Mouse (Mus musculus): ENCODE measurements around the gene Tyw1. TPM values are rescaled to one million over a fixed set of nuclear protein-coding genes. Genes with fewer than 3 reads are reported as not detected.

Gene Tyw1
- total RNA-seq (2021) (1 to 10 TPM; 7.0 to 9.8 TPM), polyA plus RNA-seq (2012; rRNA removed) (5.1 and 5.7 TPM in 2 replicates)
- long read RNA-seq, transcript Tyw1-201 (16 exons, 3,044 nt), result major isoform, 13 of 16 reads
- long read RNA-seq, partial matches to known transcripts, result 0 of 16 reads
- long read RNA-seq, other reads (novel, unspliced or antisense), result 3 of 16 reads

GRCm38 (mm10) chr5:130255017-130255720, at the start of gene Tyw1, which contains the start of gene Sbds:
Tyw1 (plus strand) TSS chr5:130255619.
Sbds (minus strand) TSS chr5:130255530.
- Histone ChIP-seq H3K36me3 (ENCODE audit: control insufficient read depth, insufficient read depth, low read length) (peaks cover 7% of the 10 kb centered on the region), H3K4me1 (ENCODE audit: control insufficient read depth, insufficient read depth, low read length) (peaks cover 2% of the 10 kb centered on the region; the same call in 1 of the 2 replicates), H3K79me2 (replicated peaks; ENCODE audit: control insufficient read depth, insufficient read depth, low read length) (no peaks in the 10 kb centered on the region), H3K27me3 (ENCODE audit: control insufficient read depth, insufficient read depth, low read length) (no peaks in the 10 kb centered on the region), H3K27ac (peak within 1 kb of the TSS; percentile 95), H3K4me3 (peak within 1 kb of the TSS; percentile 74), H3K9ac (ENCODE audit: low read depth, low read length) (peak within 1 kb of the TSS; percentile 91)
- TF ChIP-seq POLR2A (IDR thresholded peaks at IDR 0.05; ENCODE audit: insufficient read depth, low read depth, low read length) (peak; percentile 97), CTCF (IDR thresholded peaks at IDR 0.05) (no peak), EP300 (IDR thresholded peaks at IDR 0.05; ENCODE audit: insufficient read depth, low read depth, low read length) (peak; percentile 84)
- DNase-seq, result peak; percentile 95 to 98
- WGBS, result under 1% methylated on average over 52 of the region's 52 CpGs
- intact Hi-C loops (cut with DNase I), result loop anchor here (2.0 kb wide), 1 partner anchor 32 kb away; no protein-coding TSS in a partner anchor

DNA sequence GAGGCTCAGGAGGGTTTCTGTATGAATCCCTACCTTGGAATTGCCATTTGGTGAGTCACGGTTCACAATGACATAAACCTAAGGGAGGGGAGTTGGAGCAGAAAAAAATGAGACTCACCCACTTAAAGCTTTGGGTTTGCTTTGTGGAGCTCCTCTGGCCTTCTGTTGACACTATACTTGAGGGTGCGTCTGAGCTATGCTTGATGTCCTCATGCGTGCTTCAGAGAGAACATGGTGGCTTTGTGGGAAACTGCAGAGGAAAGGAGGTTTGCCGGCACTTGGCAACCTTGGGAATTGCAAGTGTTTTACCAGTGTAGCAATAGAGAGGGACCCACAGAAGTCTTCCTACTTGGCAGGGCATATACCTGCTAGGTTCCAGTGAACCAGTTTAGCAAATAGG, 48.1 kb upstream of the Tyw1 start:
- intact Hi-C loops (cut with DNase I), result no loop called here
- no peak overlapping the region for H3K27ac ChIP-seq
- WGBS, result 93% methylated on average over 4 of the region's 4 CpGs

GRCm38 (mm10) chr5:130212956-130213355, 42.5 kb upstream of the Tyw1 start:
- H3K79me2 ChIP-seq (replicated peaks; ENCODE audit: control insufficient read depth, insufficient read depth, low read length), result no peaks in the 10 kb centered on the region
- no peaks in the 10 kb centered on the region for H3K4me1 ChIP-seq (ENCODE audit: control insufficient read depth, insufficient read depth, low read length)
- H3K27ac ChIP-seq, result no peak overlapping the region
- intact Hi-C loops (cut with DNase I), result no loop called here
- no peaks in the 10 kb centered on the region for H3K36me3 ChIP-seq (ENCODE audit: control insufficient read depth, insufficient read depth, low read length)
- no peak for TF ChIP-seq CTCF (IDR thresholded peaks at IDR 0.05)
- TF ChIP-seq POLR2A (IDR thresholded peaks at IDR 0.05; ENCODE audit: insufficient read depth, low read depth, low read length), result no peak
- no peak for TF ChIP-seq EP300 (IDR thresholded peaks at IDR 0.05; ENCODE audit: insufficient read depth, low read depth, low read length)
- H3K4me3 ChIP-seq, result no peak overlapping the region
- 91% methylated on average over 11 of the region's 11 CpGs for WGBS
- no peaks in the 10 kb centered on the region for H3K27me3 ChIP-seq (ENCODE audit: control insufficient read depth, insufficient read depth, low read length)
- H3K9ac ChIP-seq (ENCODE audit: low read depth, low read length), result no peak overlapping the region
- no peak for DNase-seq

More for the DNA sequence above, 48.1 kb upstream of the Tyw1 start:
- H3K4me3 ChIP-seq, result no peak overlapping the region
- no peak for TF ChIP-seq POLR2A (IDR thresholded peaks at IDR 0.05; ENCODE audit: insufficient read depth, low read depth, low read length)
- no peak for TF ChIP-seq EP300 (IDR thresholded peaks at IDR 0.05; ENCODE audit: insufficient read depth, low read depth, low read length)
- no peaks in the 10 kb centered on the region for H3K27me3 ChIP-seq (ENCODE audit: control insufficient read depth, insufficient read depth, low read length)
- peaks cover 5% of the 10 kb centered on the region; the same call in 1 of the 2 replicates for H3K36me3 ChIP-seq (ENCODE audit: control insufficient read depth, insufficient read depth, low read length)
- H3K9ac ChIP-seq (ENCODE audit: low read depth, low read length), result no peak overlapping the region
- peaks cover 7% of the 10 kb centered on the region for H3K4me1 ChIP-seq (ENCODE audit: control insufficient read depth, insufficient read depth, low read length)
- H3K79me2 ChIP-seq (replicated peaks; ENCODE audit: control insufficient read depth, insufficient read depth, low read length), result no peaks in the 10 kb centered on the region
- no peak for DNase-seq

GRCm38 (mm10) chr5:130216781-130217180, 38.6 kb upstream of the Tyw1 start, which contains the start of gene Tmem248:
Tmem248 (plus strand) TSS chr5:130217081.
- WGBS, result 77% methylated on average over 7 of the region's 7 CpGs

DNA sequence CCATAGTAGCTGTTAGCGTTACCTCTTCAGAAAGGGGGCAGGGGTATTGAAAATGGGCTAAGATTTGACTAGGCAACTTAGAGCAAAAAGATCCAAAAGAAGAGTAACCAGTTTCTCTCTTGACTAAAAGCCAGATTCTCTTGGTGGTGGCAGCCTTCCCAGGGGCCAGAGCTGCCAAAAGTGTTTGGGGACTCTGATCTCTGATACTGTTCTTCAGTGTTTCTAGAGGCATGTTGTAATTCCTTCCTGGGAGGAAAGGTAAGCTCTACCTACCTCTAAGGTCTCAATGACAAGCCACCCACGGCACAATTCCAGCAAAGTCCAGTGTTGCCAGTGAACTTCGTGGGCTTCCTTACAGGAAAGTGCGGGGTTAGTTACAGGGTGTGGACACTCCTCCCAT, 38.0 kb upstream of the Tyw1 start:
- TF ChIP-seq CTCF (IDR thresholded peaks at IDR 0.05), result no peak
- TF ChIP-seq EP300 (IDR thresholded peaks at IDR 0.05; ENCODE audit: insufficient read depth, low read depth, low read length), result no peak
- no peak for TF ChIP-seq POLR2A (IDR thresholded peaks at IDR 0.05; ENCODE audit: insufficient read depth, low read depth, low read length)
- no peak for DNase-seq
- intact Hi-C loops (cut with DNase I), result no loop called here

More at GRCm38 (mm10) chr5:130216781-130217180, 38.6 kb upstream of the Tyw1 start, which contains the start of gene Tmem248:
- no peaks in the 10 kb centered on the region for H3K27me3 ChIP-seq (ENCODE audit: control insufficient read depth, insufficient read depth, low read length)
- H3K9ac ChIP-seq (ENCODE audit: low read depth, low read length), result no peak within 1 kb of the TSS
- no peak within 1 kb of the TSS for H3K4me3 ChIP-seq
- no peak for DNase-seq
- no peaks in the 10 kb centered on the region for H3K79me2 ChIP-seq (replicated peaks; ENCODE audit: control insufficient read depth, insufficient read depth, low read length)
- TF ChIP-seq CTCF (IDR thresholded peaks at IDR 0.05) (0 out of 2 replicates have a peak, but pooled peaks have one; percentile 4), POLR2A (IDR thresholded peaks at IDR 0.05; ENCODE audit: insufficient read depth, low read depth, low read length) (no peak)
- intact Hi-C loops (cut with DNase I), result no loop called here
- no peak within 1 kb of the TSS for H3K27ac ChIP-seq
- H3K4me1 ChIP-seq (ENCODE audit: control insufficient read depth, insufficient read depth, low read length), result peaks cover 1% of the 10 kb centered on the region; the same call in 1 of the 2 replicates
- no peaks in the 10 kb centered on the region; the same call in 1 of the 2 replicates for H3K36me3 ChIP-seq (ENCODE audit: control insufficient read depth, insufficient read depth, low read length)

DNA sequence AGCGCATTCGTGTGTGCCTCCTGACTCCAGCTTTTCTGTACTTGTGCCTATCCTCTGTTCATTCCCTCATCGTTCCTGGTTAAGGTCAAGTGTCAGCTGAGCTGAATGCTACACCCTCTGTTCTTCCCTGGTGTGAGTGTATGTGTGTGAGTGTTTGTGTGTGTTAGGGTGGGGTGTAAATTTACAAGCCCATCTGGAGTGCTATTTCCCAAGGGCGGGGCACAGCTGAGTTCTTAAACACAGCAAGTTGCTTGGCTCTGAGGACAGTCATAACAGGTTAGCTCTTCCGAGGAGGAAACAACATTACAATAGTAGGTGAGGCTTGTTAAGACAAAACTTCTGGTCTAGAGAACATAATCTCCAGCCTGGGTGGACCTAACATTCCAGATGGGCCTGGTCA, 37.1 kb upstream of the Tyw1 start:
- peaks cover 2% of the 10 kb centered on the region for H3K36me3 ChIP-seq (ENCODE audit: control insufficient read depth, insufficient read depth, low read length)
- TF ChIP-seq EP300 (IDR thresholded peaks at IDR 0.05; ENCODE audit: insufficient read depth, low read depth, low read length), result no peak
- TF ChIP-seq POLR2A (IDR thresholded peaks at IDR 0.05; ENCODE audit: insufficient read depth, low read depth, low read length), result no peak
- no peak for TF ChIP-seq CTCF (IDR thresholded peaks at IDR 0.05)
- no peaks in the 10 kb centered on the region for H3K79me2 ChIP-seq (replicated peaks; ENCODE audit: control insufficient read depth, insufficient read depth, low read length)
- no peak for DNase-seq
- 85% methylated on average over 5 of the region's 5 CpGs for WGBS
- no peak overlapping the region for H3K4me3 ChIP-seq
- no peak overlapping the region for H3K27ac ChIP-seq
- no peaks in the 10 kb centered on the region for H3K27me3 ChIP-seq (ENCODE audit: control insufficient read depth, insufficient read depth, low read length)
- H3K9ac ChIP-seq (ENCODE audit: low read depth, low read length), result no peak overlapping the region
- H3K4me1 ChIP-seq (ENCODE audit: control insufficient read depth, insufficient read depth, low read length), result peaks cover 5% of the 10 kb centered on the region
- intact Hi-C loops (cut with DNase I), result no loop called here

More for the DNA sequence above, 38.0 kb upstream of the Tyw1 start:
- no peak overlapping the region for H3K9ac ChIP-seq (ENCODE audit: low read depth, low read length)
- H3K36me3 ChIP-seq (ENCODE audit: control insufficient read depth, insufficient read depth, low read length), result no peaks in the 10 kb centered on the region; the same call in 1 of the 2 replicates
- H3K4me1 ChIP-seq (ENCODE audit: control insufficient read depth, insufficient read depth, low read length), result peaks cover 1% of the 10 kb centered on the region; the same call in 1 of the 2 replicates
- no peaks in the 10 kb centered on the region for H3K27me3 ChIP-seq (ENCODE audit: control insufficient read depth, insufficient read depth, low read length)
- no peaks in the 10 kb centered on the region for H3K79me2 ChIP-seq (replicated peaks; ENCODE audit: control insufficient read depth, insufficient read depth, low read length)
- H3K27ac ChIP-seq, result no peak overlapping the region
- WGBS, result 85% methylated on average over 4 of the region's 4 CpGs
- no peak overlapping the region for H3K4me3 ChIP-seq
